Mouse (Mus musculus) bone marrow macrophage, adult 2 months (primary cell): Measurements from ENCODE around the gene Fhit.

ENCODE experiments used
- CTCF ChIP-seq: IDR thresholded peaks from 2 replicates; pipeline ENCODE4 v1.5.1; 2012; ENCODE audit warnings: low read depth, mild to moderate bottlenecking, low read length, moderate library complexity
- POLR2A ChIP-seq: IDR thresholded peaks from 2 replicates; pipeline ENCODE4 v1.6.1; 2012; ENCODE audit warnings: mild to moderate bottlenecking, low read depth, low read length, borderline replicate concordance

GRCm38 (mm10) chr14:10917893-10918803, 243.7 kb downstream of the Fhit start:
- no peak for TF ChIP-seq CTCF
- TF ChIP-seq POLR2A: no peak
